Mouse (Mus musculus): ENCODE data around the gene Oxsm. TPM values are rescaled to one million over a fixed set of nuclear protein-coding genes. Genes with fewer than 3 reads are reported as not detected.

Gene Oxsm
- 3.9 and 7.3 TPM in 2 replicates for polyA plus RNA-seq (2012; rRNA removed)

DNA sequence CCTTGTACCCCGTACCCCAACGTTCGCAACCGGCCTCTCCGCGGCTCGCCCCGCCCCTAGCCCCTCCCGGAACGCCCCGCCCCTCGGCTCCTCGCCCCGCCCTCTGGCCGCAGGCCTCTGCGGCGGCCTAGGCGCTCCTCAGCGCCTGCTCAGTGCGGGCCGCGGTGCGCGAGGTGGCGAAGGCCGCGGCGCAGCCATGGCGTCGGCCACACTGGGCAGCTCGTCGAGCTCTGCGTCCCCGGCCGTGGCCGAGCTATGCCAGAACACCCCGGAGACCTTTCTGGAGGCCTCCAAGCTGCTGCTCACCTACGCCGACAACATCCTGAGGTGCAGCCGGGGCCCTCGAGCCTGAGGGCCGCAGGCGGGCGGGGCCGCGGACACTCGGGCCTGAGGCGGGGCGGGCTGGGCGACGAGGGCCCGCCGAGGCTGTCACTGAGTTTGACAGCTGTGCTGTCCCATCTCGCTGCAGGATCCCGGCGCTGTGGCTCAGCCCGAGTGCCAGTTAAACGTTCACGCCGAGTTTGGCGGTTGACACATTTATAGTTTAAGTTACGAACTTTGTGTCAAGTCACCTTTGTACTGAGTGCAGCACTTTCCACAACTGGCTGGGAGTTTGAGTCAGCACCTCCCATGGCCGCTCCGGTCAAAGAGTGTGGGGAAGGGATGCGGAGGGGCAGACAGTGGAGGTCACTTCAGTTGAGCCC, at the start of gene Oxsm, which contains the start of gene Ngly1:
TSS of gene Oxsm (minus strand) at position 638 of the 704 bp plus-strand sequence.
TSS of gene Ngly1 (plus strand) at position 110 of the 704 bp plus-strand sequence.
- under 1% methylated on average over 62 of the region's 65 CpGs for WGBS
- DNase-seq, result peak; percentile 87

DNA sequence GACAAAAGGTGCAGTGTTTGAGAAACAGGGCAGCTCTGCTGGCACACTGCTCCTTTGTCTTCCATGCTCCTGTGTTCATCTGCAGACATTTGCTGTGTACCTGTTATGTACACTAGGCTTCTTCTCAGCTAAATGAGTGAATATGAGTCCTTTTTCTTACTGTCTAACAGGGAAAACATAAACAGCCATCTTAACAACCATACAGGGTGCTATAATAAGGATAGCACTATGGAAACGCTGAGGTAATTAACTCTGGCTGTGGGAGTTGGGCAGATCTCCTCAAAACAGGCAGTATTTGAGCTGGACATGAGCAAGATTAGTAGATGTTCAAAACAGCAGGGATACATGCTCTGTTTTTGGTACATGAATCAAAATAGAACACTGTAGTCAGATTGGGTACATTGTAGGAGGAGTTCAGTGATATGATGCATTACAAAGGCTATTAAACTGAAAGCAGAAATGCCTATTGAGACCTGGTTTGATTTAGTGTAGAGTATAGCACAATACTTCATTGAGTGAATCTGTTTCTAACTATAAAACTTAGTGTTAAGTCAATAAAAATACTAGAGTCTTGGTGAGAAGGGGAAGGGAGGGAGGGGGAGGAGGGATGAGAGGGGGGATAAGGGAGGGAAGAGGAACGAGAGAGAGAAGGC, 47.3 kb upstream of the Oxsm start:
- H3K4me1 ChIP-seq (ENCODE audit: control insufficient read depth, insufficient read depth, low read length), result no peaks in the 10 kb centered on the region
- no peak for TF ChIP-seq CTCF (IDR thresholded peaks at IDR 0.05; ENCODE audit: insufficient read depth, low read length)
- TF ChIP-seq POLR2A (IDR thresholded peaks at IDR 0.05; ENCODE audit: borderline replicate concordance, extremely low read depth, low read depth, low read length), result no peak
- H3K4me3 ChIP-seq (replicated peaks; ENCODE audit: extremely low read depth, low read depth, low read length), result no peak overlapping the region
- DNase-seq, result no peak
- WGBS, result 86% methylated on average over 2 of the region's 2 CpGs

More for the DNA sequence above, at the start of gene Oxsm, which contains the start of gene Ngly1:
- H3K4me3 ChIP-seq (replicated peaks; ENCODE audit: extremely low read depth, low read depth, low read length), result peak within 1 kb of the TSS; percentile 92
- peaks cover 8% of the 10 kb centered on the region for H3K4me1 ChIP-seq (ENCODE audit: control insufficient read depth, insufficient read depth, low read length)
- TF ChIP-seq POLR2A (IDR thresholded peaks at IDR 0.05; ENCODE audit: borderline replicate concordance, extremely low read depth, low read depth, low read length) (peak; percentile 94), CTCF (IDR thresholded peaks at IDR 0.05; ENCODE audit: insufficient read depth, low read length) (no peak)

DNA sequence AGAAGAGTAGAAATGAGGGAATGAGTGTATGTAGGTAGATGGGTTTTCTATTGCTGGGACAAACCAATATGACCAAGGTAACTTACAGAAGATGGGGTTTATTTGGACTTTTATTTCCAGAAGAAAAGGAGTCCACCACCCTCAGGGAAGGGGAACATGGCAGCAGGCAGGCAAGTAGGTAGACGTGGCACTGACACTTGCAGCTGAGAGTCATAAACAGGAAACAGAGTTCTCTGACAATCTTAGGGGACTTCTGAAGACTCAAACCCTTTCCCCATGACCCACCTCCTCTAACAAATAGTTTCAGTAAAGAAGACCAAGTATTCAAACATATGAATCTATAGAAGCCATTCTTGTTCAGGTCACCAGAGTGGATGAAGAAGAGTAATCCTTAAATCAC, 44.3 kb upstream of the Oxsm start:
- TF ChIP-seq CTCF (IDR thresholded peaks at IDR 0.05; ENCODE audit: insufficient read depth, low read length) (no peak), POLR2A (IDR thresholded peaks at IDR 0.05; ENCODE audit: borderline replicate concordance, extremely low read depth, low read depth, low read length) (no peak)
- Histone ChIP-seq H3K4me3 (replicated peaks; ENCODE audit: extremely low read depth, low read depth, low read length) (no peak overlapping the region), H3K4me1 (ENCODE audit: control insufficient read depth, insufficient read depth, low read length) (no peaks in the 10 kb centered on the region)
- 68% methylated on average over 1 of the region's 1 CpGs for WGBS
- DNase-seq, result no peak

DNA sequence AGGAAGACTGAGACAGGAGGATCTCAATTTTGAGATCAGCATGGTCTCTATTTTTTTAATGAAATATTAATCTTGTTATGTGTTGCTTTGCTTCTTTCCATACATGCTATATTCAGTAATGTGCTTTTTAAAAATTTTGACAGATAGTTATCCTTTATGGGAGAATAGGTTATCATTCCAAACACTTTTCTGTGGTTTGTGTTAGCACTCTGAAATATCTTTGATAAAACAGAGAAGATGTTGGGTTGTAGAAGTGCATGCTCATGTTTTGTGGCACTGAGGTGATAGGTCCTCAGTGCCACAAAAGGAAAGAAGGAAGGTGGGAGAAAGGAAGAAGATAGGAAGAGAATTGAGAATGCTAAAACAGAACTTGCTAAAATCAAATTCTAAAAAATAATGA, 43.4 kb upstream of the Oxsm start:
- no peak for DNase-seq
- no peak overlapping the region for H3K4me3 ChIP-seq (replicated peaks; ENCODE audit: extremely low read depth, low read depth, low read length)
- H3K4me1 ChIP-seq (ENCODE audit: control insufficient read depth, insufficient read depth, low read length), result no peaks in the 10 kb centered on the region
- TF ChIP-seq POLR2A (IDR thresholded peaks at IDR 0.05; ENCODE audit: borderline replicate concordance, extremely low read depth, low read depth, low read length) (no peak), CTCF (IDR thresholded peaks at IDR 0.05; ENCODE audit: insufficient read depth, low read length) (no peak)

DNA sequence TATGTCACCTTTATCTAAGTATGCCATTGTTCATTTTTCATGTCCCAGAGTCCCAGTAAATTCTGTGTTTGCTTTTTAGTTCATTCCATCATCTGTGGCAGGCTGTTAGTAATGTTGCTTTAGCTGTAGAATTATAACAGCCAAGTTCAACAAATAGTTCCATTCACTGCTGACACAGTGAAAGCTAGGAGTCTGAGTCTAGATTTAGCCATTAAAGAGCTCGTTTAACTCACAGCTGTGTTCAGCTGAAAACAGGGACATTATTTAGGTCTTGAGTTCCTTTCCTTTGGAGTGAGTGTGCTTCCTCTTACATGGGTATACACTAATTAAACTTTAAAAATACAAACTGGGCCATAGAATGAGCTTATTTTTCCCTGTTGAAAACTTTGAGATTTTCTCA, 42.8 kb upstream of the Oxsm start:
- no peak for DNase-seq
- Histone ChIP-seq H3K4me3 (replicated peaks; ENCODE audit: extremely low read depth, low read depth, low read length) (no peak overlapping the region), H3K4me1 (ENCODE audit: control insufficient read depth, insufficient read depth, low read length) (no peaks in the 10 kb centered on the region)
- 33% methylated on average over 1 of the region's 1 CpGs for WGBS
- TF ChIP-seq POLR2A (IDR thresholded peaks at IDR 0.05; ENCODE audit: borderline replicate concordance, extremely low read depth, low read depth, low read length) (no peak), CTCF (IDR thresholded peaks at IDR 0.05; ENCODE audit: insufficient read depth, low read length) (no peak)

DNA sequence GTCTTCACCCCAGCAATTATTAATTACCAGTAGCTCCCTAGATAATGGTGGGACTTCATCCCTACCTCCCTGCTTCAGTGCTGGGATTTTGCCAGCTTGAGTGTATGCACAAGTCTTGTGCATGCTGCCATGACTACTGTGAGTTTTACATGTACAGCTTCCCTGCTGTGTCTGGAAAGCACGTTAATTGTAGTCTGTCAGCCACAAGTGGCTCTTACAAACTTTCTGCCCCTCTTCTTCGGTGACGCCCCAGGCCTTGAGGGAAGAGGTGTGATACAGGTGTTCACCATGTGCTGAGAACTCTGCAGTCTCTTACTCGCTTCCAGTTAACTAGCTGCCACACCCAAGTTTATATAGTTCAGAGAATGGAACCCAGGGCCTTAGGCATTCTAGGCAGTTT, 34.4 kb upstream of the Oxsm start:
- 80% methylated on average over 4 of the region's 4 CpGs for WGBS
- no peak for DNase-seq
- Histone ChIP-seq H3K4me3 (replicated peaks; ENCODE audit: extremely low read depth, low read depth, low read length) (no peak overlapping the region), H3K4me1 (ENCODE audit: control insufficient read depth, insufficient read depth, low read length) (no peaks in the 10 kb centered on the region)
- no peak for TF ChIP-seq POLR2A (IDR thresholded peaks at IDR 0.05; ENCODE audit: borderline replicate concordance, extremely low read depth, low read depth, low read length)
- no peak for TF ChIP-seq CTCF (IDR thresholded peaks at IDR 0.05; ENCODE audit: insufficient read depth, low read length)

DNA sequence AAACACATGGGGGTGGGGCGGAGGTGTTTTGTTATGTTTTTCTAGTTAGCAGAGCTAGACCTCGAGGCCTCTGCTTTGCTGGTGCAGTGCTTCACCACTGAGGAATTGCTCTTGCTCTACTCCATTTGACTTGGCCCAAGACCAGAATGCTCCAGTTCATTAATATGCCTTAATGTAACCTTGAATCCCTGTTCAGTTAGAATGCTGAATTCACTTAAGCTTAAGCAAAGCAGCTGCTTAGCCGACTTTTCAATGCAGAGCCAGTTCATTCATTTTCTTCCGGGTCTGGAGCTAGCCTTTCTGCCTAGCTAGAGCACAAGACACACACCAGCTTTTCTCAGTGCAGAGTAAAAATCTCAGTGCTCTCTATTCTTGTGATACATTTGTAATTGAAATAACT, 29.6 kb upstream of the Oxsm start:
- TF ChIP-seq CTCF (IDR thresholded peaks at IDR 0.05; ENCODE audit: insufficient read depth, low read length) (no peak), POLR2A (IDR thresholded peaks at IDR 0.05; ENCODE audit: borderline replicate concordance, extremely low read depth, low read depth, low read length) (no peak)
- 63% methylated on average over 4 of the region's 4 CpGs for WGBS
- Histone ChIP-seq H3K4me3 (replicated peaks; ENCODE audit: extremely low read depth, low read depth, low read length) (no peak overlapping the region), H3K4me1 (ENCODE audit: control insufficient read depth, insufficient read depth, low read length) (no peaks in the 10 kb centered on the region)
- no peak for DNase-seq

DNA sequence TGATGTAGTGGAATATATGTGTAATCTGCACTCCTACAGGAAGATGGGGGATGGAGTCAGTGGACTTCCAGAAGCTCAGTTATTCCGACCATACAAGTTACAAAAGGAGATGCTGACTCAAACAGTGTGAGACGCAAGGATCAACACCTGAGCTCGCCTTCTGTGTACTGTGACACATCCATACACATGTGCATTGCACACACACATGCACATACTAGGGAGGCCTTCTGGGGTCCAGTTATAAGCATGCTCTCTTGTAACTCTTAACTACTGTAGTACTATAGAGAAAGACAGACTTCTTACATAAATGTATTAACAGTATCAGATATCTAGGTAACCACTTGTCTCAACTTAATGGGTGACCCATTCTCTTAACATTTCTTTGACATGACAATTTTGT, 24.1 kb upstream of the Oxsm start:
- 87% methylated on average over 3 of the region's 3 CpGs for WGBS
- TF ChIP-seq CTCF (IDR thresholded peaks at IDR 0.05; ENCODE audit: insufficient read depth, low read length) (no peak), POLR2A (IDR thresholded peaks at IDR 0.05; ENCODE audit: borderline replicate concordance, extremely low read depth, low read depth, low read length) (no peak)
- no peaks in the 10 kb centered on the region for H3K4me1 ChIP-seq (ENCODE audit: control insufficient read depth, insufficient read depth, low read length)
- no peak for DNase-seq
- H3K4me3 ChIP-seq (replicated peaks; ENCODE audit: extremely low read depth, low read depth, low read length), result no peak overlapping the region

DNA sequence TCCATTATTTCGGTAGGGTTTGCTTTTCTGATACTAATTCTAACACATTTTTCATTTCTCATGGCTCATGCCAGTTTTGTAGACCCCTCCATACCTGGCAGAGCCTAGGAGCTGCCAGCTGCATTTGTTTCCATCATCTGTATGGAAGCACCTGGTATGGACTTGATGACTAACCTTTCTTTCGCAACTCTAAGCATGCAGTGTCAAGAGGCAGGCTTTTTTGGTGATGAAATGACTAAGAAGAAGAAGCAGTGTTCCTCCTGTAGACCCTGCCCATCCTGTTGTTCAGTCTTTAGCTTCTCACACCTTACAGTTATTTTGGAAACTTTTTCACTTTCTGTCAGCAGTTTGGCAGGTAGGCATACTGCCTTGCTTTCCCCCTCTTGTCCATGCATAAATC, 20.2 kb upstream of the Oxsm start:
- H3K4me3 ChIP-seq (replicated peaks; ENCODE audit: extremely low read depth, low read depth, low read length), result no peak overlapping the region
- TF ChIP-seq CTCF (IDR thresholded peaks at IDR 0.05; ENCODE audit: insufficient read depth, low read length), result no peak
- no peak for TF ChIP-seq POLR2A (IDR thresholded peaks at IDR 0.05; ENCODE audit: borderline replicate concordance, extremely low read depth, low read depth, low read length)
- H3K4me1 ChIP-seq (ENCODE audit: control insufficient read depth, insufficient read depth, low read length), result no peaks in the 10 kb centered on the region
- 89% methylated on average over 2 of the region's 2 CpGs for WGBS
- no peak for DNase-seq

DNA sequence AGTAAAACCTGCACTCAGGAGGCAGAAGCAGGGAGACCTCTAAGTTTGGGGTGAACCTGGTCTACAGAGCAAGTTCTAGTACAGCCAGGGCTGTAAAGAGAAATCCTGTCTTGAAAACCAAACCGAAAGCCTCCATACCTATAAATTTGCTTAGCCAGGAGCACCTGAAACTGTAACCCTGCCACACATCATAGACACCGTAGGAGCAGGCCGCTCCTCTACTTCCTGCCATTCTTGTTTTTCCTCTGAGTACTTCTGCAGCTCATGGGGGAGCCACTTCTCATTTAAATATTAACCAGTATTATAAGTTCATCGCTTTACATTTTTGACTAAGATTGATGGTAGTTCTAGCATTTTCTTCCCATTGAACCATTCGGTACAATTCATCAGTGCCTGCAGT, 17.4 kb upstream of the Oxsm start:
- Histone ChIP-seq H3K4me1 (ENCODE audit: control insufficient read depth, insufficient read depth, low read length) (no peaks in the 10 kb centered on the region), H3K4me3 (replicated peaks; ENCODE audit: extremely low read depth, low read depth, low read length) (no peak overlapping the region)
- WGBS, result 68% methylated on average over 5 of the region's 5 CpGs
- DNase-seq, result no peak
- TF ChIP-seq POLR2A (IDR thresholded peaks at IDR 0.05; ENCODE audit: borderline replicate concordance, extremely low read depth, low read depth, low read length) (no peak), CTCF (IDR thresholded peaks at IDR 0.05; ENCODE audit: insufficient read depth, low read length) (no peak)

Data from lung, adult 2 months (tissue).